10 mouse cellular contexts compared by ENCODE assay signal in genomic region chr17:86618431-86618861, GRCm38 (mm10).
A peak's percentile ranks its signal among the peaks of the same experiment; 100 is the strongest.
DNase-seq lines count a peak whose midpoint lies in the region; ATAC-seq lines count a peak whose summit lies in the region.
"Had no signal": no experiment of that assay in that cellular context is flagged by ENCODE, and none has a peak within 500 bp of the region (broad histone marks: within the 10 kb centered on the region; RNA-seq: fewer than 3 reads in every experiment).

No protein-coding gene starts in this region.

- no peaks in the 10 kb centered on the region for H3K27me3 ChIP-seq in heart, embryonic 13.5 days (replicated peaks)

- no peak overlapping the region for H3K4me2 ChIP-seq in heart, embryonic 13.5 days

- WGBS in heart, embryonic 13.5 days = 48% methylated on average over 4 of the region's 4 CpGs

- H3K4me3 ChIP-seq in heart, embryonic 13.5 days = no peak overlapping the region

- no peaks in the 10 kb centered on the region for H3K9me3 ChIP-seq in heart, embryonic 13.5 days

- H3K36me3 ChIP-seq in heart, embryonic 13.5 days = peaks cover 16% of the 10 kb centered on the region

- peak; percentile 19 for DNase-seq in gastrocnemius, postnatal 10 days
- DNase-seq in gastrocnemius, postnatal 25 days = no peak
- peak; percentile 72 for DNase-seq in adrenal gland, postnatal 14 days
- DNase-seq in kidney, postnatal 10 days = peak; percentile 71
- no peak for DNase-seq in thymus, postnatal 4 days
- DNase-seq in MN1 (ENCODE audit: low spot score) = no peak
- no peak for DNase-seq in left cerebral cortex, adult 18-20 months (ENCODE audit: low spot score in 2 of 2)
- DNase-seq: gastrocnemius, postnatal 36 days had no signal

- no peak for ATAC-seq in heart, embryonic 13.5 days (ENCODE audit: extremely low read depth, insufficient number of reproducible peaks, low FRiP score, low TSS enrichment)

- peaks cover 32% of the 10 kb centered on the region for H3K4me1 ChIP-seq in heart, embryonic 13.5 days

- no peak overlapping the region for H3K9ac ChIP-seq in heart, embryonic 13.5 days
- H3K9ac ChIP-seq: liver, embryonic 14.5 days had no signal

- peak overlapping the region; percentile 34; the same call in 1 of the 2 replicates for H3K27ac ChIP-seq in heart, embryonic 13.5 days (replicated peaks)
- H3K27ac ChIP-seq: liver, embryonic 14.5 days had no signal

Comparison
In these comparisons a context has a peak if more than half of its experiments do, and no peak if none do; other contexts are left out.
1. DNase-seq: peak in gastrocnemius, postnatal 10 days (single experiment), adrenal gland, postnatal 14 days (single experiment) and kidney, postnatal 10 days (single experiment); none in gastrocnemius, postnatal 25 days (single experiment), thymus, postnatal 4 days (single experiment), MN1 (single experiment) and left cerebral cortex, adult 18-20 months (0 of 2).